Mouse (Mus musculus) heart, adult 18-20 months (tissue): ENCODE measurements at regions not wholly inside any gene's neighbourhood (a gene's known extent, or its start where the extent isn't known, plus 50 kb on each side); places are given as distances from the start of the nearest gene placed in this dataset.

ENCODE experiments used
- DNase-seq, 2 experiments: peaks; one replicate each; pipeline ENCODE4 v3.0.0; 2021 to 2022; ENCODE audit warnings: mixed read lengths in 1 of 2

- no peak for DNase-seq
Observed at GRCm38 (mm10) chr3:129449928-129450327, 82.2 kb upstream of the Elovl6 start.

- no peak for DNase-seq
Observed at GRCm38 (mm10) chr3:129450671-129451070, 81.5 kb upstream of the Elovl6 start.

GRCm38 (mm10) chr3:129470088-129470487, 62.1 kb upstream of the Elovl6 start:
- DNase-seq: no peak

- no peak for DNase-seq
Observed at GRCm38 (mm10) chr3:129471332-129471731, 60.8 kb upstream of the Elovl6 start.

- no peak for DNase-seq
Observed at GRCm38 (mm10) chr3:129472008-129472407, 60.1 kb upstream of the Elovl6 start.

GRCm38 (mm10) chr3:129474451-129474850, 57.7 kb upstream of the Elovl6 start:
- DNase-seq: no peak

GRCm38 (mm10) chr3:129476250-129476649, 55.9 kb upstream of the Elovl6 start:
- DNase-seq: no peak

GRCm38 (mm10) chr3:129478093-129478492, 54.1 kb upstream of the Elovl6 start:
- no peak for DNase-seq

GRCm38 (mm10) chr3:129481293-129481692, 50.9 kb upstream of the Elovl6 start:
- DNase-seq: no peak
